Mouse (Mus musculus): ENCODE measurements around the gene Inpp5b. TPM values are rescaled to one million over a fixed set of nuclear protein-coding genes. Genes with fewer than 3 reads are reported as not detected.

The Inpp5b gene
- polyA plus RNA-seq, 1 experiment from 2014 or later, result 34.1 TPM

GRCm38 (mm10) chr4:124766566-124766940, 24.9 kb downstream of the Inpp5b start:
- no peak overlapping the region for H3K9ac ChIP-seq (ENCODE audit: low read length)
- H3K27ac ChIP-seq (ENCODE audit: low read depth, low read length), result no peak overlapping the region
- no peak overlapping the region for H3K4me2 ChIP-seq (ENCODE audit: low read depth, low read length, severe bottlenecking)
- ATAC-seq (replicated peaks; ENCODE audit: low FRiP score) (no peak), DNase-seq (ENCODE audit: low spot score) (no peak)
- H3K9me3 ChIP-seq (ENCODE audit: control insufficient read depth, low read length), result no peaks in the 10 kb centered on the region
- H3K4me3 ChIP-seq (ENCODE audit: low read depth, low read length), result no peak overlapping the region
- WGBS, result 90% methylated on average over 2 of the region's 2 CpGs
- H3K36me3 ChIP-seq (ENCODE audit: control insufficient read depth, insufficient read depth, low read length), result no peaks in the 10 kb centered on the region
- H3K27me3 ChIP-seq (ENCODE audit: control insufficient read depth, insufficient read depth, low read length), result no peaks in the 10 kb centered on the region
- H3K4me1 ChIP-seq (replicated peaks; ENCODE audit: control insufficient read depth, insufficient read depth, low read length), result no peaks in the 10 kb centered on the region

GRCm38 (mm10) chr4:124768963-124769591, 27.4 kb downstream of the Inpp5b start:
- WGBS, result 89% methylated on average over 13 of the region's 13 CpGs
- no peaks in the 10 kb centered on the region for H3K27me3 ChIP-seq (ENCODE audit: control insufficient read depth, insufficient read depth, low read length)
- H3K4me3 ChIP-seq (ENCODE audit: low read depth, low read length), result no peak overlapping the region
- no peaks in the 10 kb centered on the region for H3K4me1 ChIP-seq (replicated peaks; ENCODE audit: control insufficient read depth, insufficient read depth, low read length)
- no peak overlapping the region for H3K4me2 ChIP-seq (ENCODE audit: low read depth, low read length, severe bottlenecking)
- no peaks in the 10 kb centered on the region for H3K36me3 ChIP-seq (ENCODE audit: control insufficient read depth, insufficient read depth, low read length)
- no peak overlapping the region for H3K27ac ChIP-seq (ENCODE audit: low read depth, low read length)
- ATAC-seq (replicated peaks; ENCODE audit: low FRiP score) (no peak), DNase-seq (ENCODE audit: low spot score) (no peak)
- H3K9ac ChIP-seq (ENCODE audit: low read length), result no peak overlapping the region
- H3K9me3 ChIP-seq (ENCODE audit: control insufficient read depth, low read length), result no peaks in the 10 kb centered on the region

- Histone ChIP-seq H3K4me3 (ENCODE audit: low read depth, low read length) (no peak overlapping the region), H3K4me2 (ENCODE audit: low read depth, low read length, severe bottlenecking) (no peak overlapping the region), H3K36me3 (ENCODE audit: control insufficient read depth, insufficient read depth, low read length) (no peaks in the 10 kb centered on the region), H3K9me3 (ENCODE audit: control insufficient read depth, low read length) (no peaks in the 10 kb centered on the region), H3K9ac (ENCODE audit: low read length) (no peak overlapping the region), H3K27ac (ENCODE audit: low read depth, low read length) (no peak overlapping the region), H3K27me3 (ENCODE audit: control insufficient read depth, insufficient read depth, low read length) (no peaks in the 10 kb centered on the region), H3K4me1 (replicated peaks; ENCODE audit: control insufficient read depth, insufficient read depth, low read length) (no peaks in the 10 kb centered on the region)
- DNase-seq (ENCODE audit: low spot score), result no peak
- 77% methylated on average over 5 of the region's 5 CpGs for WGBS
- ATAC-seq (replicated peaks; ENCODE audit: low FRiP score), result no peak
Observed at GRCm38 (mm10) chr4:124770624-124771023, 29.0 kb downstream of the Inpp5b start.

- Histone ChIP-seq H3K4me2 (ENCODE audit: low read depth, low read length, severe bottlenecking) (no peak overlapping the region), H3K4me3 (ENCODE audit: low read depth, low read length) (no peak overlapping the region), H3K36me3 (ENCODE audit: control insufficient read depth, insufficient read depth, low read length) (no peaks in the 10 kb centered on the region), H3K4me1 (replicated peaks; ENCODE audit: control insufficient read depth, insufficient read depth, low read length) (no peaks in the 10 kb centered on the region), H3K27ac (ENCODE audit: low read depth, low read length) (no peak overlapping the region), H3K9me3 (ENCODE audit: control insufficient read depth, low read length) (no peaks in the 10 kb centered on the region), H3K9ac (ENCODE audit: low read length) (no peak overlapping the region), H3K27me3 (ENCODE audit: control insufficient read depth, insufficient read depth, low read length) (no peaks in the 10 kb centered on the region)
- WGBS, result 67% methylated on average over 4 of the region's 4 CpGs
- no peak for ATAC-seq (replicated peaks; ENCODE audit: low FRiP score)
- no peak for DNase-seq (ENCODE audit: low spot score)
Observed at GRCm38 (mm10) chr4:124772125-124772524, 30.5 kb downstream of the Inpp5b start.

- DNase-seq (ENCODE audit: low spot score), result no peak
- H3K36me3 ChIP-seq (ENCODE audit: control insufficient read depth, insufficient read depth, low read length), result no peaks in the 10 kb centered on the region
- H3K9ac ChIP-seq (ENCODE audit: low read length), result no peak overlapping the region
- H3K4me3 ChIP-seq (ENCODE audit: low read depth, low read length), result no peak overlapping the region
- ATAC-seq (replicated peaks; ENCODE audit: low FRiP score), result no peak
- H3K4me1 ChIP-seq (replicated peaks; ENCODE audit: control insufficient read depth, insufficient read depth, low read length), result no peaks in the 10 kb centered on the region
- 73% methylated on average over 2 of the region's 2 CpGs for WGBS
- H3K27ac ChIP-seq (ENCODE audit: low read depth, low read length), result no peak overlapping the region
- no peaks in the 10 kb centered on the region for H3K9me3 ChIP-seq (ENCODE audit: control insufficient read depth, low read length)
- H3K4me2 ChIP-seq (ENCODE audit: low read depth, low read length, severe bottlenecking), result no peak overlapping the region
- H3K27me3 ChIP-seq (ENCODE audit: control insufficient read depth, insufficient read depth, low read length), result no peaks in the 10 kb centered on the region
Observed at GRCm38 (mm10) chr4:124773449-124773848, 31.8 kb downstream of the Inpp5b start.

- H3K4me3 ChIP-seq (ENCODE audit: low read depth, low read length), result no peak overlapping the region
- DNase-seq (ENCODE audit: low spot score) (no peak), ATAC-seq (replicated peaks; ENCODE audit: low FRiP score) (no peak)
- H3K9ac ChIP-seq (ENCODE audit: low read length), result no peak overlapping the region
- 89% methylated on average over 6 of the region's 6 CpGs for WGBS
- no peaks in the 10 kb centered on the region for H3K27me3 ChIP-seq (ENCODE audit: control insufficient read depth, insufficient read depth, low read length)
- H3K36me3 ChIP-seq (ENCODE audit: control insufficient read depth, insufficient read depth, low read length), result no peaks in the 10 kb centered on the region
- H3K27ac ChIP-seq (ENCODE audit: low read depth, low read length), result no peak overlapping the region
- H3K4me1 ChIP-seq (replicated peaks; ENCODE audit: control insufficient read depth, insufficient read depth, low read length), result no peaks in the 10 kb centered on the region
- H3K4me2 ChIP-seq (ENCODE audit: low read depth, low read length, severe bottlenecking), result no peak overlapping the region
- no peaks in the 10 kb centered on the region for H3K9me3 ChIP-seq (ENCODE audit: control insufficient read depth, low read length)
Observed at GRCm38 (mm10) chr4:124773995-124774394, 32.3 kb downstream of the Inpp5b start.

- H3K4me3 ChIP-seq (ENCODE audit: low read depth, low read length), result no peak overlapping the region
- H3K4me2 ChIP-seq (ENCODE audit: low read depth, low read length, severe bottlenecking), result no peak overlapping the region
- H3K27me3 ChIP-seq (ENCODE audit: control insufficient read depth, insufficient read depth, low read length), result no peaks in the 10 kb centered on the region
- no peaks in the 10 kb centered on the region for H3K36me3 ChIP-seq (ENCODE audit: control insufficient read depth, insufficient read depth, low read length)
- no peak overlapping the region for H3K9ac ChIP-seq (ENCODE audit: low read length)
- ATAC-seq (replicated peaks; ENCODE audit: low FRiP score) (no peak), DNase-seq (ENCODE audit: low spot score) (no peak)
- 78% methylated on average over 2 of the region's 2 CpGs for WGBS
- H3K9me3 ChIP-seq (ENCODE audit: control insufficient read depth, low read length), result no peaks in the 10 kb centered on the region
- no peaks in the 10 kb centered on the region for H3K4me1 ChIP-seq (replicated peaks; ENCODE audit: control insufficient read depth, insufficient read depth, low read length)
- H3K27ac ChIP-seq (ENCODE audit: low read depth, low read length), result no peak overlapping the region
Observed at GRCm38 (mm10) chr4:124774429-124774828, 32.8 kb downstream of the Inpp5b start.

GRCm38 (mm10) chr4:124781361-124781760, 39.7 kb downstream of the Inpp5b start:
- 64% methylated on average over 7 of the region's 7 CpGs for WGBS
- H3K4me2 ChIP-seq (ENCODE audit: low read depth, low read length, severe bottlenecking), result no peak overlapping the region
- H3K9ac ChIP-seq (ENCODE audit: low read length), result no peak overlapping the region
- H3K9me3 ChIP-seq (ENCODE audit: control insufficient read depth, low read length), result no peaks in the 10 kb centered on the region
- no peaks in the 10 kb centered on the region for H3K27me3 ChIP-seq (ENCODE audit: control insufficient read depth, insufficient read depth, low read length)
- DNase-seq (ENCODE audit: low spot score) (no peak), ATAC-seq (replicated peaks; ENCODE audit: low FRiP score) (no peak)
- peaks cover 2% of the 10 kb centered on the region; the same call in 1 of the 2 replicates for H3K36me3 ChIP-seq (ENCODE audit: control insufficient read depth, insufficient read depth, low read length)
- H3K4me3 ChIP-seq (ENCODE audit: low read depth, low read length), result no peak overlapping the region
- no peak overlapping the region for H3K27ac ChIP-seq (ENCODE audit: low read depth, low read length)
- no peaks in the 10 kb centered on the region for H3K4me1 ChIP-seq (replicated peaks; ENCODE audit: control insufficient read depth, insufficient read depth, low read length)

GRCm38 (mm10) chr4:124782395-124782794, 40.7 kb downstream of the Inpp5b start:
- H3K4me3 ChIP-seq (ENCODE audit: low read depth, low read length), result no peak overlapping the region
- H3K36me3 ChIP-seq (ENCODE audit: control insufficient read depth, insufficient read depth, low read length), result peaks cover 2% of the 10 kb centered on the region; the same call in 1 of the 2 replicates
- DNase-seq (ENCODE audit: low spot score) (no peak), ATAC-seq (replicated peaks; ENCODE audit: low FRiP score) (no peak)
- no peaks in the 10 kb centered on the region for H3K4me1 ChIP-seq (replicated peaks; ENCODE audit: control insufficient read depth, insufficient read depth, low read length)
- H3K27me3 ChIP-seq (ENCODE audit: control insufficient read depth, insufficient read depth, low read length), result no peaks in the 10 kb centered on the region
- WGBS, result 92% methylated on average over 8 of the region's 8 CpGs
- no peak overlapping the region for H3K9ac ChIP-seq (ENCODE audit: low read length)
- H3K9me3 ChIP-seq (ENCODE audit: control insufficient read depth, low read length), result no peaks in the 10 kb centered on the region
- H3K27ac ChIP-seq (ENCODE audit: low read depth, low read length), result no peak overlapping the region
- H3K4me2 ChIP-seq (ENCODE audit: low read depth, low read length, severe bottlenecking), result no peak overlapping the region
